12 mouse cellular contexts compared by ENCODE assay signal in the genomic region with DNA sequence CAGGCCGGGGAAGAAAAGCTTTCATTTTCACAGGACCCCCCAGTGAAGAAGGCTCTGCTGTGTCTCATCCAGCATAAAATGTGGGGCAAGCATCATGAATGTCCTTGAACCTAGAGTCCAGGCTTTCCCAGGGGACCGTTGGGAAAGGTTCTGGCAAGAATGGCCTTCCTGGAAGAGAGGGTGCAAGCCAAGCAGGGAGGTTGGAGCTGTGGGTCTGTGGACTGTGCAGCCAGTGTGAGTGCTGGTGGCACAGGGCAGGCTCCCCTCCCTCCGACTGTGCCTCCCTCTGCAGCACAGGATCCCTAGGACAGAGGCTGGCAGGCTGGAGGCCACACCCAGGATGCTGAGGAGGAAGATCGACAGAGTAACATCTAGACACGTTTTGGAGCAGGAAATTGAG.
DNase-seq lines count a peak whose midpoint lies in the region; ATAC-seq lines count a peak whose summit lies in the region.
"Had no signal": no experiment of that assay in that cellular context is flagged by ENCODE, and none has a peak within 500 bp of the region (broad histone marks: within the 10 kb centered on the region; RNA-seq: fewer than 3 reads in every experiment).

No protein-coding gene starts in this region.

- no peak overlapping the region for H3K9ac ChIP-seq in kidney, embryonic 15.5 days
- no peak overlapping the region for H3K9ac ChIP-seq in intestine, embryonic 16.5 days (ENCODE audit: low read depth, low read length)

- peak; percentile 77 for DNase-seq in adrenal gland, postnatal 10 days
- DNase-seq in adrenal gland, adult 18-20 months (ENCODE audit: low spot score in 2 of 2): no peak
- no peak for DNase-seq in kidney, postnatal 25 days
- peak; percentile 41 for DNase-seq in adipocyte (ENCODE audit: low spot score)
- DNase-seq in B cell, adult 2 months: no peak
- no peak for DNase-seq in left cerebral cortex, adult 11 months (ENCODE audit: low spot score)
- DNase-seq: gastrocnemius, postnatal 36 days; kidney, adult 18-20 months; left cerebral cortex, postnatal 4 days had no signal

- H3K27ac ChIP-seq in kidney, embryonic 15.5 days: peak overlapping the region; percentile 65; the same call in 1 of the 2 replicates
- H3K27ac ChIP-seq in intestine, embryonic 16.5 days (ENCODE audit: low read length): peak overlapping the region; percentile 40; the same call in 1 of the 2 replicates

- ATAC-seq in kidney, embryonic 15.5 days (replicated peaks; ENCODE audit: low FRiP score): no peak
- ATAC-seq in intestine, embryonic 16.5 days: no peak

- no peaks in the 10 kb centered on the region for H3K9me3 ChIP-seq in kidney, embryonic 15.5 days (replicated peaks)
- no peaks in the 10 kb centered on the region for H3K9me3 ChIP-seq in intestine, embryonic 16.5 days (ENCODE audit: control insufficient read depth, low read length)

- H3K4me1 ChIP-seq in kidney, embryonic 15.5 days: peaks cover 62% of the 10 kb centered on the region
- peaks cover 15% of the 10 kb centered on the region for H3K4me1 ChIP-seq in intestine, embryonic 16.5 days (ENCODE audit: control insufficient read depth, insufficient read depth, low read length)

- no peak overlapping the region for H3K4me2 ChIP-seq in kidney, embryonic 15.5 days
- H3K4me2 ChIP-seq in intestine, embryonic 16.5 days (ENCODE audit: low read depth, low read length): no peak overlapping the region

- peaks cover 9% of the 10 kb centered on the region; the same call in 1 of the 2 replicates for H3K27me3 ChIP-seq in kidney, embryonic 15.5 days
- H3K27me3 ChIP-seq in intestine, embryonic 16.5 days (replicated peaks; ENCODE audit: control insufficient read depth, insufficient read depth, low read length): no peaks in the 10 kb centered on the region

- H3K4me3 ChIP-seq in kidney, embryonic 15.5 days (replicated peaks): no peak overlapping the region
- no peak overlapping the region for H3K4me3 ChIP-seq in intestine, embryonic 16.5 days (ENCODE audit: low read length)
- H3K4me3 ChIP-seq: erythroblast, embryonic 14.5 days had no signal

- H3K36me3 ChIP-seq in kidney, embryonic 15.5 days: no peaks in the 10 kb centered on the region
- H3K36me3 ChIP-seq in intestine, embryonic 16.5 days (ENCODE audit: control insufficient read depth, insufficient read depth, low read length): no peaks in the 10 kb centered on the region

- 39% methylated on average over 5 of the region's 5 CpGs for WGBS in kidney, embryonic 15.5 days
- WGBS in intestine, embryonic 16.5 days: 39% methylated on average over 5 of the region's 5 CpGs

Comparison
In these comparisons a context has a peak if more than half of its experiments do, and no peak if none do; other contexts are left out.
1. DNase-seq: peak in adrenal gland, postnatal 10 days (single experiment) and adipocyte (single experiment); none in adrenal gland, adult 18-20 months (0 of 2), kidney, postnatal 25 days (0 of 2), B cell, adult 2 months (0 of 2) and left cerebral cortex, adult 11 months (single experiment).